Mouse (Mus musculus) cerebellum, adult 2 months (tissue): ENCODE measurements around the gene Plekhm3.

Experiments
- CTCF ChIP-seq: fragments of 200-500 bp; IDR thresholded peaks from 2 replicates; pipeline ENCODE4 v1.5.1; 2011; ENCODE audit warnings: low read depth, mild to moderate bottlenecking, control low read depth, low read length, moderate library complexity, borderline replicate concordance; ENCODE audit not compliant: insufficient read depth
- POLR2A ChIP-seq: fragments of 200-500 bp; IDR thresholded peaks from 2 replicates; pipeline ENCODE4 v1.6.1; 2011; ENCODE audit warnings: low read length, control low read depth, borderline replicate concordance; ENCODE audit not compliant: insufficient read depth

DNA sequence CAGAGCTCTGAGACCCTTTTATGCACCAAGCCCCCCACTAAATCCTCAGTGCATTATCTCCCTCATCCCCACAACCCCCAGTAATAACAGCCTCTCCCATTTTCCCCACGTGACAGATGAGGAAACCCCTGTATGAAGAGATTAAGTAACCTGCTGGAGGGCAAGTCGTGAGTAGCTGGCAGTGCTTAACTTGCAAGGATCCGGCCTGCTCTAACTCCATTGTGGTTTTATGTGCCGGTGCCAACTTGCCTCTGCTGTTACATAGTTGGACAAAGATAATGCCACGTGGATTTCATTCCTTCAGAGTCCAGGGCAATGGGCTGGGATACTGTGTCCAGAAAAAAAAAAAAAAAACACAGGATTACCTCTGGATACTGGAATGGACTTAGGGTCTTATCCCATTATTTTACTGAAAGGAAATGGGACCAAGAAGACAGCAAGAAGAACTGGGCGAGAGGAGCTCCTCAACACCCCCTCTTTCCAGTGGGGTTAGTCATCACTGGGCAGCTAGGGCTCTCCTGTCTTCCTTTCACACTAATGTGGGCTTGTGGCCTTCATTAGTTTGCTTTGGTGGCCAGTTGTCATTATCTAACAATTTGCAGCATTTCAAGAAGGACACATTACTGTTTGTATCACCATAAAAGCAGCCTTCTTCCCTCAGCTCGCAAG is 200.5 kb downstream of the Plekhm3 start:
- TF ChIP-seq POLR2A (no peak), CTCF (no peak)
